Mouse (Mus musculus) urinary bladder, postnatal 10 days (tissue): ENCODE measurements around the gene Suox.
"Not testable (repeated sequence)": the region's sequence is repeated elsewhere in the genome, so short reads cannot be mapped to it uniquely, and the experiment has no call there.

ENCODE experiments used
- DNase-seq: peaks from one replicate; pipeline ENCODE4 v3.0.0; 2022; ENCODE audit warnings: low spot score

The Suox gene

DNA sequence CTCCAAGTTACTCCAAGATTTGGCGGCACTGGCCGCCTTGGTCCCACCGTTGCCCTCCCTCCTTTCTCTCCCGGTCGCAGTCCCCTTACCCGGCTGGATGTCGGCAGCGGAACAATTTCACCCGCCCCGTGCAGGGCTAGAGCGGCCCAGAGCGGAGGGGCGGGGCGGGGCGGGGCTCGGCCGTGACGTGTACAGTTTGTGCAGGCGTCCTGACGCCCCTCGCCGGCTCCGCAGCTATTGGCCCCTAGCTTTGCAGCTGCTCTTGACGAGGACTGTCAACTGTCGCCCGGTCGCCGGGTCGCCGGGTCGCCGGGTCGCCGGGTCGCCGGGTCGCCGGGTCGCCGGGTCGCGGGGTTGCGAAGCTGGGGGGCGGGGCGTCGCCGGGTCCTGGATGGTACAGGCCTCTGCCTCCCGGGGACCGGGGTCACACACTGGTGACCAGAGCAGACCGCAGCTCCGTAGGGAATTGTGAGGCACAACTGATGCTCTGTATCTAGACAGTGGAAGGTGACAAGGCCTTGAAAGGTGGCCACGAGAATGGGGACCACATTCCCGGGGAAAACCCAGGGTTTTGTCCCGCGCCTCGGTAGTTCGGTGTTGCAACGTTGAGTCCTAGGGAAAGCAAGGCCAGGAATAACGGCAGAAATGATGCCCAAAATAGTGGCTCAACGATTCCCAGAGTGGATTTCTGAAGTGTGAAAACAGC is at the start of gene Suox:
Gene Suox (minus strand): TSS at position 311 of the 706 bp plus-strand sequence.
- peak; percentile 36 for DNase-seq

DNA sequence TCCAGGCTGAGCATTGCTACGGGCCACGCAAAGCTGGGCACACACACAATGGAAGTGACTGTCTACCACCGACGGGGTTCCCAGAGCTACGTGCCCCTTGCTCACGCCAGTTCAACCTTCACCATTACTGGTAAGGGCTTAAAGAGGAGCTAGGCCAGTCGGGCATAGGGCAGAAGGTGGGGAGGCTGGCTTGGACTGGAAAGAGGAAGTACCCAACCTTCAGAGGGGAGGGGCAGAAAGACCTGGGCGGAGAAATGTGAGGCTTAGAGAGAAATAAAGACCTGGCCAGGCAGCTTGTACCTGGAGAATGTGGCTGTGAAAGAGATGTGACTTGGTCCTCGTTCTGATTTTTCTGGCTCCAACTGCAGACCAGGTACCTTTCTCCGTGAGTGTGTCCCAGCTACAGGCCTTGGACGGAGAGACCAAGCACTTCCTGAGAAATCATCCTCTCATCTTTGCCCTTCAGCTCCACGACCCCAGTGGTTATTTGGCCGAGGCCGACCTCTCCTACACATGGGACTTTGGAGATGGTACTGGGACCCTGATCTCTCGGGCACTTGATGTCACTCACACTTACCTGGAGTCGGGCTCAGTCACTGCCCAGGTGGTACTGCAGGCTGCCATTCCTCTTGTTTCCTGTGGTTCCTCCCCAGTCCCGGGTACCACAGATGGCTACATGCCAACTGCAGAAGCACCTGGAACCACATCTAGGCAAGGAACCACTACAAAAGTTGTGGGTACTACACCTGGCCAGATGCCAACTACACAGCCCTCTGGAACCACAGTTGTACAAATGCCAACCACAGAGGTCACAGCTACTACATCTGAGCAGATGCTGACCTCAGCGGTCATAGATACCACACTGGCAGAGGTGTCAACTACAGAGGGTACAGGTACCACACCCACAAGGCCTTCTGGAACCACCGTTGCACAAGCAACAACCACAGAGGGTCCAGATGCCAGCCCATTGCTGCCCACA is 42.0 kb upstream of the Suox start:
- no peak for DNase-seq

DNA sequence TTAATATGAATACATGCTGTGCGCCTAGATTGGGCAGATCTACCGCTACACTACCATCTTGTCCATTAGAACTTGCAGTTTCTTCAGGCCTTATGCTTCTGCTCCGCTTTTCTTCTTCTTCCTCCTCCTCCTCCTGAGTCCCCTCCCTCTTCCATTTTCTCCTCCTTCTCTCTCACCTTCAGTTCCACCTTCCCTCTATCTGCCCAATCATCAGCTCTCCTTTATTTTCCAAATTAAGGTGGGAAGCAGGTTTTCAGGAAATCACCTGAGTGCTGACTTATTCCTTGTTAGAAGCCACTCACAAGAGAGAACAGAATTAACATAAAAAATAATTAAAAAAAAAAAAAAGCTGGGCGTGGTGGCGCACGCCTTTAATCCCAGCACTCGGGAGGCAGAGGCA is 37.4 kb upstream of the Suox start:
- not testable (repeated sequence) for DNase-seq

DNA sequence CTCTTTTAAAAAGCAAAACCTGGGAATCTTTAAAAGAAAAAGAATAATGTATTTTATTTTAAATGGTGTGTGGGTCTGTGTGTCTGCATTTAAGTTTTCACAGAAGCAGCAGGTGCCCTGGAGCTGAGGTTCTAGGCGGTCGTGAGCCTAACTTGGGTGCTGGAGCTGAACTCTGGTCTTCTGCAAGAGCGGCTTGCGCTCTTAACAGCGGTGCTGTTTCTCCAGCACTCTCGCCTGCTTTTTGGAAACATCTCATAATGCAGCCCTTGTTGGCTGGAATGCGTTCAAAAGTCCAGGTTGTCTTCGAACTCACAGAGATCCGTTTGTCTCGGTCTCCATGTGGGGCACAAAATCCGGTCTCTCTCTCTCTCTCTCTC is 31.4 kb upstream of the Suox start:
- DNase-seq: no peak

DNA sequence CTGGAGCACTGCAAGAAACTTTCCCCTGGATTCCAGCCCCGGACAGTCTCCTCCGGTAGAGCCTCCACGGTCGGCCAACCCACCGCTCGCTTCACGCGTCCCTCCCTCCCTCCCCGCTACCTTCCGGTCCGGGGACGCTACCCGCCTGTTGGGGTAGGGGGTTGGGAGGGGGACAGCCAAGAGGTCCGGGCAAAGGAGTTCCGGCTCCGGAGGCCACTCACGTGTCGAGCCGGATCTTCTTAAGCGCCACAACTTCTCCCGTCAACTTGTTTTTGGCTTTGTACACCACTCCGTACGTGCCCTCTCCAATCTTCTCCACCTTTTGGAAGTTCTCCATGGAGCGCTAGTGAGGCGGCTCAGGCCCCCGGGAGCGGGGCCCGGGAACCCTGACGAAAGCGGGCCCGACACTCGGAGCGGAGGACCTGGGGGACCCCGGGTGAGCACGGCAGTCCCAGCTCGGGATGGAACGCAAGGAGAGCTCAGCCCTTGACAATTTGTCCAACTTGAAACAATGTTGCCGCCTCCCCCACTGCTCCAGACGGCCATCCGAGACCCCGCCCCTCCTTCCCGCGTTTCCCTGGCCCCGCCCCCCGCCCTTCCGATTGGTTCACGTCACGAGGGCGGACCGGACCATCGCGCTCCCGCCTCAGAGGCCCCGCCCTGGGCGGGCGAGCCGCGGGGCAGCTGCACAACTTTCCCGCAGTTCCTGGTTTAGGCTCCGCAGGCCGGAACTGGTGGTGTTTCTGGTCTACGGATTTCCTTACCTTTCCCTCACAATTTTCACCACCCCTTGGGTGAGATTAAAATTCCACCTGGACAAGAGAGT is 30.8 kb upstream of the Suox start, which contains the start of gene Cdk2:
Gene Cdk2 (minus strand): TSS at position 541 of the 826 bp plus-strand sequence.
- peak; percentile 70 for DNase-seq

DNA sequence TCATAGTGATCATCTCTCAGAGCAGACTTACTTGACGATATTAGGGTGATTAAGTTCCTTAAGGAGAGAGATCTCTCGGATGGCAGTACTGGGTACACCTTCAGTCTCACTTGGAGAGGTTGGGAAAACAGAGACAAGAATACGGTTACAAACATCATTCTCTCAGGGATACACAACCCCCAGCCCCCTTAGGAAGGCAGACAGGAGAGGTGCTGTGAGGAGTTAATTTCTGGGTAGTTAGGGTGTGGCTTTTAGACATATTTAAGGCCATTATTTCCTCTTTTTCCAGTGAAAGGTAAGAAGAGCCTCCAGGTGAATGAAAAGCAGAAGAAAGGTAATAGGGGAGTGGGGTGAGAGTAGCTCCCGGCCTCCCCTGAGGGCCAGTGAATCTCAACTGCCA is 30.0 kb upstream of the Suox start, which contains the start of gene Pmel:
Gene Pmel (plus strand): TSS at position 301 of the 400 bp plus-strand sequence.
- DNase-seq: no peak

DNA sequence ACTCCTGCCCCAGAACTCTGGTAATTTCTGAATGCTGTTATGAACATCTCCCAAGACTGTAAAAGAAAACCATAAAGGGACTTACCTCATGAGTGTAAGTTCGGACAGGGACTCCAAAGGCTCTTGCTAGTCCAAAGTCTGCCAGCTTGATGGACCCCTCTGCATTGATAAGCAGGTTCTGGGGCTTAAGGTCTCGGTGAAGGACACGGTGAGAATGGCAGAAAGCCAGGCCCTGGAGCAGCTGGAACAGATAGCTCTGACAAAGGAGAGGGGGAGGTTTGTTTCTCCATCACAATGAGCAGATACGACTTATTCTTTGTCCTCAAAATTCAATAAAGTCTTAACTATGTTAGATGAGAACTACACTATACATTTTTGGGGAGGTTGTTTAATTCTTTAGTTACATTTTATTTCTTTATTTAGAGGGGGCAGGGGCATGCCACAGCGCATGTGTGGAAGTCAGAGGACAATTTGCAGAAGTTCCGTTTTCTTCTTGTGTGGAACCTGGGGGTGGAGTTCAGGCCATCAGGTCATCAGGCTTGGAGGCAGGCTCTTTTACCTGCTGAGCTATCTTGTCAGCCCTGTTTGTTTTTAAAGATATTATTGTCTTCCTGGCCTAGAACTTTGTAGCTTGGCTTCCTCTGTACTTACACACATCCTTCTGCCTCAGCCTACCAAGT is 28.6 kb upstream of the Suox start:
- DNase-seq: no peak

DNA sequence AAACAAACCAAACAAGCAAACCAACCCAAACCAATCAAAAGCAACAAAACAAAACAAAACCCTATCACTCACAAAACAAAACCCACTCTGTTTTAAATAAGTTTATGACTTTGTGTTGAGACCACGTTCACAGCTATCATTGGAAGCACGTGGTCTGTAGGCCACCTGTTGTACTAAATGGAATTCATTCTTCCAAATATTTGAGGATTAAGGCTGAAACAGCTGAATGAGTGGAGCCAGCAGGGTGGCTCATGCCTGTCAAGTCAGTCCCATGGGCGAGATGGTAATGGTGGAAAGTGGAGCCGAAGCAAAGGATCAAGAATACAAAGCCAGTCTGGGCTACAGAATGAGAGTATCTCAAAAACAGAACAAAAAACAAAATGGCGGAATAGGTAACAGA is 26.8 kb upstream of the Suox start:
- DNase-seq: no peak

DNA sequence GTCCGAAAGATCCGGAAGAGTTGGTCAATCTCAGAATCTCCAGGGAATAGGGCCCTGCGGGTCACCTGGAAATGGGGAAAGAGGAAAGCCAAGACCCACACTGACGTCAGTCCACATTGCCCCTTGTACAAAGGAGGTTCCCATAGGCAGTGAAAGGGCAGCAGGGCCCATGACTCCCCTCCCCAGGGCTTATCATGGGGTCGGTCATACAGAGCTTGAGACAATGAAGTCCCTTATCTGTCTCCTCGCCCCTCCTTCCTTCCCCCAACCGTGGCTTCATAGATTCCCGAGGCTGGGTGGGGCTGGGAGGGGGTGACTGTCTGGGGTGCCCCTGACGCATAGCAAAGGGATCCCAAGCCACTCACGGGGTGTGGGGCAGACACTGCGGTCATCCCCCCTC is 25.7 kb upstream of the Suox start:
- no peak for DNase-seq

DNA sequence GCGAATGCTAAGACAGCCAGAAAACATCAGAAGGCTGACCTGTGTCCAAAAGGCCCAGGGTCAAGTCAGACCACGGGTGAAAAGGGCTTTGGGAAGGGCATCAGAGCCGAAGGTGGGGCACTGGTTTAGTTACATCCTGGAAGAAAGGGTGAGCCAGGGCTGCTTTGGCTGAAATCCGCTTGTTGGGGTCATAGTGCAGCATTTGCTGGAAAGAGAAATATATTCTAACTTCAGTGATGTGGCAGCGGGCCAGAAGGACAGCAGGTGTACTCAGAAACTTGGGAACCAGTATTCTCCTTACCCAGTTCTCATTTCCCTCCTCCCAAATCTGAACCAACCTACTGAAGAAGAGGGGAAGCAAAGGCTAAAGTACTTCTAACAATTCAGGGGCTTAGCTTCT is 25.1 kb upstream of the Suox start:
- DNase-seq: no peak

DNA sequence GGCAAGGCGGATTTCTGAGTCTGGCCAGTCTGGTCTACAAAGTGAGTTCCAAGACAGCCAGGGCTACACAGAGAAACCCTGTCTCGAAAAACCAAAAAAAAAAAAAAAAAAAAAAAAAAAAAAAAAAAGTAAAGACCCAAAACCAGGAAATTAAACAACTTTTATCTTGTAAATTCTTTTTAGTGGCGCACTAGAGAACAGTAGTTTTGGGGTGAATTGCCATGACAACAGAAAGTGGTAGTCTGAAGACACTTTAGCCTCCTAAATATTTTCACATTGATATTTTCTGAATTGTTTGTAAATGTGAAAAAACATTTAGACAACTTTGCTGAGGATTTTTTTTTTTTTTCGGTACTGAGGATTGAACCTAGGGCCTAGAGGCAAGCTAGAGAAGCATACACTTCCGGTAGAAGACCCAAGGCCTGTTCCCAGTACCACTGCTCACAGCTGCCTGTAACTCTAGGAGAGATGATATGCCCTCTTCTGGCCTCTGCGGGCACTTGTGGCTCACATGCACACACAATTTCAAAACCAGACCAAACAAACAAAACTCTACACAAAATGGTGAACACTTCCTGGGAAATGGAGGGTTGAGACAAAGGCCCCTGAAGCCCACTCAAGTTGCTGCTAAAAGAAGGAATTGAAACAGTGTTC is 23.3 kb upstream of the Suox start:
- DNase-seq: no peak

DNA sequence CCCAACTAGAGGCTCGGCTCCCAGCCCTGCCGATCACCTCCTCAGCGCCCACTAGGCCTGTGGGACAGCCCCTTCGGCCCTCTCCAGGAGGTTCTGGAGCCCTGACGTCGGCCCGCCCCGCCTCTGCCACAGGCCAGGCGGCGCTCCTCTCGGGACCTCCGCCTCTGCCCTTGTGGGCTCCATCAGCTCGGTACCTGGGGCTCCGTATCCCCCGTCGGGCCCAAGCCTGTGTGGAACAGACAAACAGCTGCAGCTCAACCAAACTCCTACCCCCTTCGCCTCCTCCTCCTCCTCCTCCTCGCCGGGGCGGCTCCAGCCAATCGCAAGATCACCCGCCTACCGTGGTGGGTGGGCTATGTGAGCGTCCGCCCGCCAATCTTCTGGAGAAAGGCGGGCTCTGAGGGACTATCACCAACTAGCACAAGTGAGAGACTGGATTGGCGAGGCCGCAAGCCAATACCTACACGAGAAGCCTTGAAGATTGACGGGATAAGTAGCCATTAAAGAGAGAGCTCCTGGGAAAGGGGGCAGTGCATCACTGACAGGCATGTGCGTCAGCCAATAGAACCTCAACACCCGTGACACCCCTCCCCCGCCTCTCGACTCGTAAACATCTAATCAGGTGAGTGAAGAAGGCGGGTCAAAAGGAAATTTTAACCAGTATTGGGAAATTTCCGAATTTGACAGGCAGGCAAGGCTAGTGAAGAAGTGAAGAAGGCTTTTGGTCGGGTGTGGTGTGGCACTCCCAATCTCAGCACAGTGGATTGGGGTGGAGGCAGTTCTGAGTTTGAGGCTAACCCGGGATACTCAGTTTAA is 22.3 kb upstream of the Suox start, which contains the start of gene Rab5b:
Gene Rab5b (minus strand): TSS at position 273 of the 816 bp plus-strand sequence.
- peak; percentile 91 for DNase-seq

DNA sequence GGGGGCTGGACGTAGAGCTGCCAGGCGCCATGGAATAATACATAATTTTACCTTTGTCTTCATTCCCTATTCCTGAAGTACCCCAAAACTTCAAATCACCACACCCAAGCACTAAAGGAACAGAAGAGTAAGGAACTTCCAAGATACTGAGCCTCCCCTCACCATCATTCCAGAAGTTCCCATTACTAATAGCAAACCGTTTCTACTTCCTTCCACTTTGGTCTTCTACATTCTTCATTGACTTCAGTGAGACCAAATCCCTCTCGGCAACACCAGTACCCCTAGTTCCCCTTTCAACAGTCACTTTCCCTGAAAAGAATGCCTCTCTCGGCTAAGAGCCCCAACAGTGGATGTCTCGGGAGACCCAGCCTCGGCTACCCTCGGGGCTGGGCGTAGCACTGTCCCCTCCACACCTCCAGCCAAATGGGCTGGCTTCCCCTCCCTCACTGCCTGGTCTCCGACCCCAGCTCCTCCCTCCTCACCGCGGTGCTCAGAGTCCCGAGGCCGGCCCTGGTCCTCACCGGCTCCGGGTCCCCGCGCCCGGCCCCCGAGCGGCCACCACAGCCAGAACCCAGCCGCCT is 21.6 kb upstream of the Suox start:
- DNase-seq: no peak

DNA sequence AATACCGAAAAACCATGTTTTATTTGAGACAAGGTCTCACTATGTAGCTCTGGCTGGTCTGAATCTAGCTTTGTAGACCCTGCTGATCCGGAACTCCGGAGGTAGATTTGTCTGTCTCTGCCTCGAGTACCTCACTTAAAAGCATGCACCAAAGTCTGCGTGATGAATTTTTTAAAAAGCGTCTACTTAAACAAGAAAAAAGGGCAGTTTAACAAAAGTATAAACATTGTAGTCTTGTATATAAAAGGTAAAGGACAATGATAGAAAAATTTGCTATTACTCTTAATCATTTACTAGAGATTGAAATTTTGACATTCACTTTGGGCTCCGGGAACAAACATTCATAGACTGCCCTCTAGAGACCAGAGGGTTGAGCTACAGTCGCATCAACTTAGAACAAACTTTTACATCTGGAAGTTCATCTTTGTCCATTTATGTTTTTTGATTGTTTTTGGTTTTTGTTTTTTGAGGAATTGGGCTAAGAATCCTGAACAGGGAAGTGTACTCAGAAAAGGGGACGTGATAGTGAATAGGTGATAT is 666 bp upstream of the Suox start:
- no peak for DNase-seq

DNA sequence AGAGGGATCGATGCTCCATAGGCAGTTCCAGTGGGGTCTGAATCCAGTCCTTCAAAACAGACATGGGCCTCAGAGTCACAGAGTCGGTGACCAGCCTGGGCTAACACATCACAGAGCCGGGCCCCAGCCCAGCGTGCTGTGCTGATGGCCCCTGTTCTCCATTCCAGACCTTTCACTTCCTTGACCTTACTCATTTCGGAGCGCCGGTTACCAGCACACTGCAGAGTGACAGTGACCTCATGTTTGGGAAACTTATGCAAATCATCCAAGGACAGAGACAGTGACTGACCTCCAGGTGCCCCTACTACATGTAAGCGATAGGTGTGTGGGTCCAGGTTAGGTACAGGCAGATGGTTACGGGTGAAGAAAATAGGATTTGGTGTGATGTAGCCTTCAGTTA is 2.7 kb downstream of the Suox start:
- DNase-seq: no peak

DNA sequence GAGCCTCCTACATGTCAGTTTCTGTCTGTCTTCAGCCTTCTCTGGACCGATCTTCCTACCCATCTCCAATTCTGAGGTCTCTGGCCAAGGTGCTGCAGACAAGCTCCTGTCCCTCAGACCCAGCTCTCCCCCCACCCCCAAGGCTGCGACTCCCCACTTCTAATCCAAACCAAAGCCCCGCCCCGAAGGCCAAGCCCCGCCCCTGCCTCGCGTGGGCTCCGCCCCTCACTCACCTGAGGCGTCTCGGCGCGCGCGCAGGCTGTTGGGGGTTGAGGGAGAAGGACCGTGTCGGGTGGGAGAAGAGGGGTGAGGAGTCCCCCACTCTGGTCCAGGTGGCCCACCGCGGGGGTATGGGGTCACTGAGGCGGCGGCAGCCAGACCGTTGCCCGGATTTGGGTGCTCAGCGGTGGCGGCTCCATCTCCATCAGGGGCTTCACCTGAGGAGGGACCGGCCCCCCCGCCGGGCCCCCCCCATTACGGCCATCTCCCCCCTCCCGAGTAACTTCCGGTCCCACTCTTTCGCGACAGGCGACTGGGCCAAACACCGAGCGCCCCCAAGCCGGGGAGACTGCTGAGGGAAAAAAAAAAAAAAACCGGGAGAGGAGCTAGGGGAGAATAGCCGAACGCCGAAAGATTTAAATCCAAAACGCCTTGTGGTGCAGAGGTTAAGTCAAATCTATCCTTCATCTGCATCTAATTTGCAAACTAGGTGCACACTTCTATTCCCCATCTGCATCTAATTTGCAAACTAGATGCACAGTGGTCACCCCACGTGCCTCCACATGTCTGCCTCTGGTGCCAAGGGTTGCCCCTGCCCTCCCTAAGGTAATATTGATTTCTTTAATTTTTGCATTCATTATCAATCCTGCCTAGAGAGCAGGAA is 4.8 kb downstream of the Suox start:
- DNase-seq: no peak

DNA sequence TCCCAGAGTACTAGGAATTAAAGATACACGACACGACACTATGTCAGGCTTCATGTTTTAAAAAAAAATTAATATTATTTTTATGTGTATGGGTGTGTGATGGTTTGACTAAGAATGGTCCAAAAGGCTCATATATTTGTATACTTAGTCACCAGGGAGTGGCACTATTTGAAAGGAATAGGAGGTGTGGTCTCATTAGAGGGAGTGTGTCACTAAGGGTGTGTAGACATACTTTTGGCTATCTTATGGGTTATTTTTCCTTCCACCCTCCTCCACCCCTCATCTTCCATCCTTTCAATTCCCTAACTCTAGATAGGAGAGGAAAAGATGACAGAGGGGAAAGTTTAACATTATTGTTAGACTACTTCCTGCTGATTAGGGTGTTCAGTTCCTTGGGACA is 8.1 kb downstream of the Suox start:
- DNase-seq: no peak

DNA sequence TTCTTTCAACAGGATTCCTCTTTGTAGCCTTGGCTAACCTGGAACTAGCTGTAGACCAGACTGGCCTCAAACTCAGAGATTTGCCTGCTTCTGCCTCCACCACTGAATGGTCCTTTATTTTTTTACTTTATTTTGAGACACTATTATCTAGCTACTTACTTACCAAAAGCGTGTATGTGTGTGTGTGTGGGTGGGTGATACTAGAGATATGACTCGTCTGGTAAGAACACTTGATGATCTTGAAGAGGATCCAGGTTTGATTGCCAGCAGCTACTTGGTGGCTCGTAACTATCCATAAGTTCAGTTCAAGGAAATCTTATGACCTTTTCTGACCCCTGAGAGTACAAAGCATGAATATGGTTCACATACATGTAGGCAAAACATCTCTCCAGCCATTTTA is 8.6 kb downstream of the Suox start:
- DNase-seq: no peak
